Mouse (Mus musculus) embryonic fibroblast, embryonic 13.5 days (primary cell): ENCODE measurements around the gene Creg1.

Experiments
- CTCF ChIP-seq: IDR thresholded peaks from 2 replicates; pipeline ENCODE4 v1.5.1; 2011; ENCODE audit warnings: mild to moderate bottlenecking, control low read depth, low read length, moderate library complexity, borderline replicate concordance; ENCODE audit not compliant: insufficient read depth
- POLR2A ChIP-seq: IDR thresholded peaks from 2 replicates; pipeline ENCODE4 v1.6.1; 2011; ENCODE audit warnings: low read depth, mild to moderate bottlenecking, control low read depth, low read length, moderate library complexity

DNA sequence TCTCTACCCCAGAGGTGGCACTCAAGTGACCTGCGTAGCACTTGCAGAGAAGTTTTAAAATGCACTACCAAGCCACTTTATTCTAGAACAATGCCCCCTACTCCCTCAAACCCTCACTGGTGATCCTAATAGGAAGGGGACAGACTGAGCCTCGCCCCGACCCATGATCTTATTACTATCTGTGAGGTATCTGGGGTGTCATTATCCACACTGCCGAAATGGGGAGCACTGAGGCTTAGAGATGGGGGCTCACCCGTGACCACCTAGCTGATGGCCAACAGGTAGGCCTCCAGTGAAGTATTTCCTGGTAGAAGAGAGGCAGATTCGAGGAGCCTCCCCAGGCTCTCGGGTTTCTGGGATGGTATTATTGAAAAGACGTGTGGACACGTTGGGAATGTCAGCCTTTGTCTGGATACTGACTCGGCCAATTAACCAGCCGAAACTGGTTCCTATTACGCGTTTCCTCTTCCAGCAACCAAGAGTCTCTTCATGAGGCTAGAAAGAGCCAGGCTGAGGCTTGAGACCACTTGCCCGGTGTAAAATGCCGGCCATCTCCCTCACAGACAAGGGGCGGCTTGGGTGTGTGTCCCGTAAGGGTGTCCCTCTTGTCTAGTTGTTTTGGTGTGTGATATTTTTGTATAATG lies 2.2 kb downstream of the Creg1 start:
- TF ChIP-seq CTCF = no peak
- TF ChIP-seq POLR2A = no peak
